Mouse (Mus musculus) liver, embryonic 13.5 days (tissue): Measurements from ENCODE around the gene Zfp318. TPM values are rescaled to one million over a fixed set of nuclear protein-coding genes. Genes with fewer than 3 reads are reported as not detected.
A peak's percentile ranks its signal among the peaks of the same experiment; 100 is the strongest.

Experiments used
- ATAC-seq: fragments of 200-750 bp; cut with Nextera tagmentation; 2 replicates; pipeline ENCODE4 v1.8.0; 2017; ENCODE audit warnings: low read depth, mild to moderate bottlenecking, moderate number of reproducible peaks, moderate library complexity
- DNase-seq: peaks from one replicate; pipeline ENCODE4 v3.0.0; 2022
- H3K27ac ChIP-seq: fragments of 300-500 bp; sonication (generic); 2 replicates; pipeline ENCODE4 v1.5.1; 2015; ENCODE audit warnings: moderate library complexity, mild to moderate bottlenecking, inconsistent platforms
- H3K27me3 ChIP-seq: fragments of 300-500 bp; sonication (generic); 2 replicates; pipeline ENCODE4 v1.6.1; 2015; ENCODE audit warnings: mild to moderate bottlenecking, inconsistent platforms
- H3K36me3 ChIP-seq: fragments of 300-500 bp; sonication (generic); 2 replicates; pipeline ENCODE4 v1.6.1; 2015; ENCODE audit warnings: mild to moderate bottlenecking, inconsistent platforms
- H3K4me1 ChIP-seq: fragments of 300-500 bp; sonication (generic); replicated peaks from 2 replicates; pipeline ENCODE4 v1.6.1; 2015; ENCODE audit warnings: inconsistent platforms
- H3K4me2 ChIP-seq: fragments of 300-500 bp; sonication (generic); 2 replicates; pipeline ENCODE4 v1.6.1; 2015; ENCODE audit warnings: inconsistent platforms, mild to moderate bottlenecking, moderate library complexity
- H3K4me3 ChIP-seq: fragments of 300-500 bp; sonication (generic); replicated peaks from 2 replicates; pipeline ENCODE4 v1.5.1; 2015; ENCODE audit warnings: mild to moderate bottlenecking, inconsistent platforms
- H3K9ac ChIP-seq: fragments of 300-500 bp; sonication (generic); 2 replicates; pipeline ENCODE4 v1.6.1; 2015; ENCODE audit warnings: mild to moderate bottlenecking, inconsistent platforms
- H3K9me3 ChIP-seq: fragments of 300-500 bp; sonication (generic); replicated peaks from 2 replicates; pipeline ENCODE4 v1.6.1; 2016; ENCODE audit warnings: inconsistent platforms
- WGBS: fragments of 180-500 bp; shearing (Covaris S2); methylation state at CpG from one replicate; pipeline ENCODE4 v1.1.7; 2015; ENCODE audit not compliant: insufficient replicate concordance; 5-methylcytosine and 5-hydroxymethylcytosine counted together
- polyA plus RNA-seq: library from polyadenylated mRNA; unstranded; fragments of >200 nt; fragmentation: Nextera tagmentation; extraction: Ambion mirVana; gene quantifications from 2 replicates; pipeline ENCODE4 v1.2.1, GENCODE M21; 2015

The Zfp318 gene
- polyA plus RNA-seq, 1 experiment from 2014 or later: 1.4 TPM

- H3K9ac ChIP-seq: no peak overlapping the region
- no peak overlapping the region for H3K4me3 ChIP-seq
- no peaks in the 10 kb centered on the region for H3K4me1 ChIP-seq
- peaks cover 4% of the 10 kb centered on the region; the same call in 1 of the 2 replicates for H3K36me3 ChIP-seq
- no peak overlapping the region for H3K27ac ChIP-seq
- ATAC-seq: no peak
- H3K4me2 ChIP-seq: no peak overlapping the region
- 75% methylated on average over 5 of the region's 5 CpGs for WGBS
- H3K9me3 ChIP-seq: no peaks in the 10 kb centered on the region
- DNase-seq: no peak
- H3K27me3 ChIP-seq: no peaks in the 10 kb centered on the region
Observed at GRCm38 (mm10) chr17:46418628-46419027, 35.1 kb downstream of the Zfp318 start.

GRCm38 (mm10) chr17:46419717-46420116 lies 36.2 kb downstream of the Zfp318 start:
- Histone ChIP-seq H3K27me3 (no peaks in the 10 kb centered on the region), H3K27ac (no peak overlapping the region), H3K4me2 (no peak overlapping the region), H3K9me3 (no peaks in the 10 kb centered on the region), H3K9ac (no peak overlapping the region), H3K36me3 (no peaks in the 10 kb centered on the region), H3K4me3 (no peak overlapping the region), H3K4me1 (no peaks in the 10 kb centered on the region)
- ATAC-seq (no peak), DNase-seq (no peak)

GRCm38 (mm10) chr17:46426496-46426895 lies 43.0 kb downstream of the Zfp318 start:
- Histone ChIP-seq H3K27ac (no peak overlapping the region), H3K9ac (no peak overlapping the region), H3K4me2 (no peak overlapping the region), H3K27me3 (peaks cover 22% of the 10 kb centered on the region), H3K4me3 (no peak overlapping the region), H3K9me3 (no peaks in the 10 kb centered on the region), H3K36me3 (no peaks in the 10 kb centered on the region), H3K4me1 (peaks cover 3% of the 10 kb centered on the region; the same call in 1 of the 2 replicates)
- ATAC-seq (no peak), DNase-seq (no peak)

- no peaks in the 10 kb centered on the region for H3K9me3 ChIP-seq
- no peak within 1 kb of the TSS for H3K9ac ChIP-seq
- no peaks in the 10 kb centered on the region for H3K36me3 ChIP-seq
- ATAC-seq (no peak), DNase-seq (no peak)
- no peak within 1 kb of the TSS for H3K4me3 ChIP-seq
- no peak within 1 kb of the TSS for H3K27ac ChIP-seq
- H3K27me3 ChIP-seq: peaks cover 36% of the 10 kb centered on the region
- peaks cover 7% of the 10 kb centered on the region for H3K4me1 ChIP-seq
- H3K4me2 ChIP-seq: peak within 1 kb of the TSS; percentile 38; the same call in 1 of the 2 replicates
- WGBS: 17% methylated on average over 18 of the region's 18 CpGs
Observed at GRCm38 (mm10) chr17:46428761-46429414, 45.4 kb downstream of the Zfp318 start, which contains the start of gene Crip3. TSS of gene Crip3 (plus strand) at chr17:46428926.

- DNase-seq: no peak
- Histone ChIP-seq H3K9me3 (no peaks in the 10 kb centered on the region), H3K27ac (no peak overlapping the region), H3K4me2 (peak overlapping the region; percentile 41), H3K4me1 (peaks cover 8% of the 10 kb centered on the region), H3K27me3 (peaks cover 66% of the 10 kb centered on the region), H3K36me3 (no peaks in the 10 kb centered on the region), H3K9ac (no peak overlapping the region), H3K4me3 (no peak overlapping the region; the same call in 1 of the 2 replicates)
- ATAC-seq: peak; percentile 39
- WGBS: 11% methylated on average over 17 of the region's 17 CpGs
Observed at GRCm38 (mm10) chr17:46433627-46434026, 50.1 kb downstream of the Zfp318 start.

GRCm38 (mm10) chr17:46436672-46437366 lies 53.3 kb downstream of the Zfp318 start:
- Histone ChIP-seq H3K27me3 (peaks cover 52% of the 10 kb centered on the region), H3K4me3 (no peak overlapping the region), H3K9ac (no peak overlapping the region), H3K9me3 (no peaks in the 10 kb centered on the region), H3K4me1 (peaks cover 5% of the 10 kb centered on the region), H3K36me3 (no peaks in the 10 kb centered on the region), H3K4me2 (no peak overlapping the region), H3K27ac (no peak overlapping the region)
- ATAC-seq (no peak), DNase-seq (no peak)
- 28% methylated on average over 23 of the region's 23 CpGs for WGBS

- Histone ChIP-seq H3K27me3 (peaks cover 60% of the 10 kb centered on the region), H3K4me1 (peaks cover 5% of the 10 kb centered on the region), H3K36me3 (no peaks in the 10 kb centered on the region), H3K9me3 (no peaks in the 10 kb centered on the region), H3K4me2 (no peak within 1 kb of the TSS), H3K27ac (no peak within 1 kb of the TSS), H3K9ac (no peak within 1 kb of the TSS), H3K4me3 (no peak within 1 kb of the TSS)
- DNase-seq (no peak), ATAC-seq (0 out of 2 replicates have a peak, but pooled peaks have one; percentile 30)
- 48% methylated on average over 4 of the region's 4 CpGs for WGBS
Observed at GRCm38 (mm10) chr17:46438298-46438873, 54.9 kb downstream of the Zfp318 start, which contains the start of gene Slc22a7. TSS of gene Slc22a7 (minus strand) at chr17:46438457.

- no peak overlapping the region for H3K27ac ChIP-seq
- H3K4me2 ChIP-seq: no peak overlapping the region
- no peaks in the 10 kb centered on the region for H3K9me3 ChIP-seq
- no peak overlapping the region for H3K9ac ChIP-seq
- WGBS: 71% methylated on average over 10 of the region's 10 CpGs
- DNase-seq (no peak), ATAC-seq (no peak)
- H3K4me3 ChIP-seq: no peak overlapping the region
- no peaks in the 10 kb centered on the region for H3K4me1 ChIP-seq
- H3K27me3 ChIP-seq: peaks cover 60% of the 10 kb centered on the region
- no peaks in the 10 kb centered on the region for H3K36me3 ChIP-seq
Observed at GRCm38 (mm10) chr17:46439176-46439575, 55.6 kb downstream of the Zfp318 start.

- no peak overlapping the region for H3K9ac ChIP-seq
- WGBS: 7% methylated on average over 49 of the region's 50 CpGs
Observed at GRCm38 (mm10) chr17:46444839-46445579, 61.5 kb downstream of the Zfp318 start.

GRCm38 (mm10) chr17:46446264-46446663 lies 62.7 kb downstream of the Zfp318 start:
- Histone ChIP-seq H3K4me3 (no peak overlapping the region), H3K27ac (no peak overlapping the region), H3K9me3 (no peaks in the 10 kb centered on the region), H3K9ac (no peak overlapping the region), H3K36me3 (no peaks in the 10 kb centered on the region), H3K4me2 (no peak overlapping the region), H3K27me3 (peaks cover 74% of the 10 kb centered on the region), H3K4me1 (no peaks in the 10 kb centered on the region)
- WGBS: 74% methylated on average over 16 of the region's 16 CpGs
- DNase-seq: no peak
- no peak for ATAC-seq

More at GRCm38 (mm10) chr17:46444839-46445579, 61.5 kb downstream of the Zfp318 start:
- H3K4me1 ChIP-seq: no peaks in the 10 kb centered on the region
- DNase-seq: no peak
- H3K9me3 ChIP-seq: no peaks in the 10 kb centered on the region
- H3K4me3 ChIP-seq: no peak overlapping the region; the same call in 1 of the 2 replicates
- peak overlapping the region; percentile 38 for H3K4me2 ChIP-seq
- ATAC-seq: no peak
- no peaks in the 10 kb centered on the region for H3K36me3 ChIP-seq
- no peak overlapping the region for H3K27ac ChIP-seq
- H3K27me3 ChIP-seq: peaks cover 68% of the 10 kb centered on the region

GRCm38 (mm10) chr17:46452683-46453082 lies 69.2 kb downstream of the Zfp318 start:
- H3K36me3 ChIP-seq: no peaks in the 10 kb centered on the region
- no peak overlapping the region for H3K4me2 ChIP-seq
- H3K9ac ChIP-seq: no peak overlapping the region
- ATAC-seq: no peak
- peaks cover 72% of the 10 kb centered on the region for H3K27me3 ChIP-seq
- no peak overlapping the region for H3K27ac ChIP-seq
- peaks cover 20% of the 10 kb centered on the region for H3K4me1 ChIP-seq
- no peaks in the 10 kb centered on the region for H3K9me3 ChIP-seq
- H3K4me3 ChIP-seq: no peak overlapping the region
- DNase-seq: no peak
- 34% methylated on average over 5 of the region's 5 CpGs for WGBS
